Comparison of ENCODE assay signal across 8 mouse cellular contexts in genomic region chr12:7749319-7750238, GRCm38 (mm10).
DNase-seq lines count a peak whose midpoint lies in the region; ATAC-seq and TF ChIP-seq lines count a peak whose summit lies in the region.
"Had no signal": no experiment of that assay in that cellular context is flagged by ENCODE, and none has a peak within 500 bp of the region (broad histone marks: within the 10 kb centered on the region; RNA-seq: fewer than 3 reads in every experiment).

No protein-coding gene starts in this region.

- no peak overlapping the region for H3K9ac ChIP-seq in heart, postnatal 0 days (replicated peaks; ENCODE audit: low read depth, low read length)
- H3K9ac ChIP-seq in hindbrain, embryonic 13.5 days = no peak overlapping the region
- H3K9ac ChIP-seq in midbrain, embryonic 14.5 days (replicated peaks; ENCODE audit: low read length) = no peak overlapping the region

- H3K4me1 ChIP-seq in heart, postnatal 0 days (ENCODE audit: control insufficient read depth, insufficient read depth) = peaks cover 7% of the 10 kb centered on the region; the same call in 1 of the 2 replicates
- H3K4me1 ChIP-seq in embryonic facial prominence, embryonic 10.5 days = peaks cover 8% of the 10 kb centered on the region
- peaks cover 29% of the 10 kb centered on the region for H3K4me1 ChIP-seq in hindbrain, embryonic 13.5 days (replicated peaks)
- H3K4me1 ChIP-seq in midbrain, embryonic 14.5 days (ENCODE audit: control insufficient read depth, insufficient read depth, low read length) = peaks cover 11% of the 10 kb centered on the region; the same call in 1 of the 2 replicates

- H3K9me3 ChIP-seq in heart, postnatal 0 days (replicated peaks; ENCODE audit: control insufficient read depth, low read length) = no peaks in the 10 kb centered on the region
- H3K9me3 ChIP-seq in embryonic facial prominence, embryonic 10.5 days = no peaks in the 10 kb centered on the region
- H3K9me3 ChIP-seq in hindbrain, embryonic 13.5 days = no peaks in the 10 kb centered on the region
- no peaks in the 10 kb centered on the region for H3K9me3 ChIP-seq in midbrain, embryonic 14.5 days (ENCODE audit: control insufficient read depth, low read length)

- no peak overlapping the region for H3K4me3 ChIP-seq in heart, postnatal 0 days (ENCODE audit: low read depth, low read length)
- no peak overlapping the region for H3K4me3 ChIP-seq in embryonic facial prominence, embryonic 10.5 days
- no peak overlapping the region for H3K4me3 ChIP-seq in hindbrain, embryonic 13.5 days
- no peak overlapping the region for H3K4me3 ChIP-seq in midbrain, embryonic 14.5 days (replicated peaks; ENCODE audit: low read depth, low read length)

- 21% methylated on average over 5 of the region's 5 CpGs for WGBS in heart, postnatal 0 days
- 31% methylated on average over 5 of the region's 5 CpGs for WGBS in embryonic facial prominence, embryonic 10.5 days
- 32% methylated on average over 5 of the region's 5 CpGs for WGBS in hindbrain, embryonic 13.5 days
- WGBS in midbrain, embryonic 14.5 days = 18% methylated on average over 5 of the region's 5 CpGs

- H3K4me2 ChIP-seq in heart, postnatal 0 days (ENCODE audit: low read depth, low read length) = no peak overlapping the region
- no peak overlapping the region for H3K4me2 ChIP-seq in hindbrain, embryonic 13.5 days
- H3K4me2 ChIP-seq in midbrain, embryonic 14.5 days (ENCODE audit: low read length) = no peak overlapping the region

- no peaks in the 10 kb centered on the region for H3K27me3 ChIP-seq in heart, postnatal 0 days (ENCODE audit: control insufficient read depth, insufficient read depth, low read length)
- no peaks in the 10 kb centered on the region for H3K27me3 ChIP-seq in embryonic facial prominence, embryonic 10.5 days (replicated peaks; ENCODE audit: low read depth, poor library complexity, severe bottlenecking)
- H3K27me3 ChIP-seq in hindbrain, embryonic 13.5 days = no peaks in the 10 kb centered on the region
- no peaks in the 10 kb centered on the region for H3K27me3 ChIP-seq in midbrain, embryonic 14.5 days (ENCODE audit: control insufficient read depth, insufficient read depth, low read length)

- DNase-seq in heart, postnatal 0 days (ENCODE audit: low spot score) = no peak
- DNase-seq in heart, postnatal 36 days = no peak
- peak; percentile 43 for DNase-seq in embryonic facial prominence, embryonic 10.5 days (ENCODE audit: low spot score)
- DNase-seq in midbrain, embryonic 14.5 days = peak; percentile 52
- DNase-seq in layer of hippocampus, postnatal 14 days (ENCODE audit: low spot score in 2 of 2) = no peak
- DNase-seq in gastrocnemius, postnatal 4 days (ENCODE audit: low spot score in 2 of 2) = no peak
- DNase-seq: cerebellum, adult 2 months had no signal

- intact Hi-C loops in heart, postnatal 36 days (cut with DNase I) = no loop called here

- H3K36me3 ChIP-seq in heart, postnatal 0 days (replicated peaks; ENCODE audit: control insufficient read depth, insufficient read depth, low read length) = no peaks in the 10 kb centered on the region
- H3K36me3 ChIP-seq in embryonic facial prominence, embryonic 10.5 days (replicated peaks) = no peaks in the 10 kb centered on the region
- no peaks in the 10 kb centered on the region for H3K36me3 ChIP-seq in hindbrain, embryonic 13.5 days
- H3K36me3 ChIP-seq in midbrain, embryonic 14.5 days (ENCODE audit: control insufficient read depth, insufficient read depth, low read length) = no peaks in the 10 kb centered on the region

- no peak overlapping the region for H3K27ac ChIP-seq in heart, postnatal 0 days (ENCODE audit: low read depth)
- no peak overlapping the region; the same call in 1 of the 2 replicates for H3K27ac ChIP-seq in embryonic facial prominence, embryonic 10.5 days (replicated peaks)
- no peak overlapping the region for H3K27ac ChIP-seq in hindbrain, embryonic 13.5 days
- peak overlapping the region; percentile 32 for H3K27ac ChIP-seq in midbrain, embryonic 14.5 days (replicated peaks; ENCODE audit: low read depth, low read length)

- TF ChIP-seq EP300 in heart, postnatal 0 days (IDR thresholded peaks at IDR 0.05; ENCODE audit: low read depth) = no peak

- peak; percentile 24; the same call in 1 of the 2 replicates for ATAC-seq in heart, postnatal 0 days (ENCODE audit: insufficient read depth, low read depth)
- ATAC-seq in hindbrain, embryonic 13.5 days (ENCODE audit: low FRiP score) = peak; percentile 71
- peak; percentile 82 for ATAC-seq in midbrain, embryonic 14.5 days (ENCODE audit: low FRiP score, low TSS enrichment)

- TF ChIP-seq CTCF in heart, postnatal 0 days (IDR thresholded peaks at IDR 0.05; ENCODE audit: low read depth) = no peak

Comparison
In these comparisons a context has a peak if more than half of its experiments do, and no peak if none do; other contexts are left out.
1. ATAC-seq: peak in every context shown above with its lines; median percentile 82 in midbrain, embryonic 14.5 days; 71 in hindbrain, embryonic 13.5 days; 24 in heart, postnatal 0 days.
2. DNase-seq: peak in embryonic facial prominence, embryonic 10.5 days (single experiment) and midbrain, embryonic 14.5 days (single experiment); none in heart, postnatal 0 days (single experiment), heart, postnatal 36 days (0 of 2), layer of hippocampus, postnatal 14 days (0 of 2) and gastrocnemius, postnatal 4 days (0 of 2).